Mouse (Mus musculus): ENCODE measurements around the gene Dlg4.

GRCm38 (mm10) chr11:70040184-70040583 lies 23.4 kb downstream of the Dlg4 start:
- no peak for TF ChIP-seq POLR2A (IDR thresholded peaks at IDR 0.05; ENCODE audit: insufficient read depth, low read depth, low read length)
- TF ChIP-seq CTCF (IDR thresholded peaks at IDR 0.05; ENCODE audit: insufficient read depth, low read depth, low read length): no peak
